Mouse (Mus musculus) megakaryocyte-erythroid progenitor cell, adult 5-6 weeks (primary cell): ENCODE data around the gene Lrrc4b. TPM values are rescaled to one million over a fixed set of nuclear protein-coding genes. Genes with fewer than 3 reads are reported as not detected.

Experiments used
- ATAC-seq: replicated peaks from 2 replicates; pipeline ENCODE4 v1.8.0; 2016; ENCODE audit warnings: mild to moderate bottlenecking, inconsistent platforms; ENCODE audit not compliant: severe bottlenecking, poor library complexity, low FRiP score, low TSS enrichment
- total RNA-seq, 2 experiments: library from RNA; stranded (forward) in 1 of 2; stranded (reverse) in 1 of 2; fragments of 200-1000, 215-1000 nt in 1 of 2; fragments of >200 nt in 1 of 2; fragmentation: Nextera tagmentation in 1 of 2; gene quantifications; 2 replicates each; pipeline ENCODE4 v1.2.3; 2014 to 2017

The Lrrc4b gene
- total RNA-seq, 2 experiments from 2014 or later: not detected

- ATAC-seq: peak; percentile 80
Observed at GRCm38 (mm10) chr7:44482836-44483435, 54.1 kb downstream of the Lrrc4b start.

GRCm38 (mm10) chr7:44484109-44484508 lies 55.3 kb downstream of the Lrrc4b start:
- no peak for ATAC-seq

DNA sequence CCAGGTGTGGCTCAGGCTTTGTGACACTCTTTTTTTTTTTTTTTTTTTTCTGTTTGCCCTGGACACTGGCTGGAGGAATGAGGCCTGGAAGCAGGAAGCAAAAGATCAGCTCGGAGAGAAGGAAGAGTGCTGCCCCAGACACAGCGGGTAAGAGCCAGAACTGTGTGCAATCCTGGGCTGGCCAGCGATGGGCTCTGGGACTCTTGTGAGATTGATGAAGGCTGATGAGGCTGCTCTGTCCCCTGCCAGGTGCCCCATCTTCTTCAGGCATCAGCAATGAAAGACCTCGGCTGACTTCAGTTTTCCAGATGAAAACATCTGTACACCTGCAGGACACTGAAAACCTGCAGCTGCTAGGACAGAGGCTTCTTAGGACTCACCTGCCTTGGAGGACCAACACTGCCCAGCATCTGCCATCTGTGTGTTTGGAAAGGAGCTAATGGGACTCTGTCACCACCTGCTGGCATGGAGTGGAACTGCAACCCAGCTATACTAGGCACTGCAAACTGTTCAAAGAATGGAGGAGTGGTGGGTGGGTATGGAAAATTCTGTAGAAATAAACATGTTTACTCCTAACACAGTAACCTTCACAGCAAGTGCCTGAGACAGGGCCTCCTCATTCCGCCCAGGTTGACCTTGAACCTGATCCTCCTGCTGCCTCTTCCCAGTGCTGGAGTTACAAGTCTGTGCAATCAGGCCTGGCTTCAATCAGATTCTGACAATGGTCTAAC lies 56.2 kb downstream of the Lrrc4b start:
- peak; percentile 64; the same call in 1 of the 2 replicates for ATAC-seq

DNA sequence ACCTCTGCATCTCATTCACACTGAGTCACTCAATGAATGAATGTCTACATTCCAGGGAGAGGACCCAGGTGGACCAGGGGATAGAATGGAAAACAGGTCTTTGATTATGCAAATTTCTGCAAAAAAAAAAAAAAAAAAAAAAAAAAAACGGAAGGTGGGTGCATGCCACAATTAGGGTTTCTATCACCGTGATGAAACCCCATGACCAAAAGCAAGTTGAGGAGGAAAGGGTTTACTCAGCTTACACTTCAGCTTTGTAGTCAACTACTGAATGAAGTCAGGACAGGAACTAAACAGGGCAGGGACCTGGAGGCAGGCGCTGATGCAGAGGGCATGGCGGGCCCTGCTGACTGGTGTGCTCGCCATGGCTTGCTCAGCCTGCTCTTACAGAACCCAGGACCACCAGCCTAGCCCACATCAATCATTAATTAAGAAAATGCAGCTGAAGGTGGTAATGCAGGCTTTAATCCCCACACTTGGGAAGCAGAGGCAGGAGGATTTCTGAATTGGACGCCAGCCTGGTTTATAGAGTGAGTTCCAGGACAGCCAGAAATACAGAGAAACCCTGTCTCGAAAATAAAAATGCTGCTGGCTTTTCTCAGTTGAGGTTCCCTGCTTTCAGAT lies 56.9 kb downstream of the Lrrc4b start:
- no peak for ATAC-seq

DNA sequence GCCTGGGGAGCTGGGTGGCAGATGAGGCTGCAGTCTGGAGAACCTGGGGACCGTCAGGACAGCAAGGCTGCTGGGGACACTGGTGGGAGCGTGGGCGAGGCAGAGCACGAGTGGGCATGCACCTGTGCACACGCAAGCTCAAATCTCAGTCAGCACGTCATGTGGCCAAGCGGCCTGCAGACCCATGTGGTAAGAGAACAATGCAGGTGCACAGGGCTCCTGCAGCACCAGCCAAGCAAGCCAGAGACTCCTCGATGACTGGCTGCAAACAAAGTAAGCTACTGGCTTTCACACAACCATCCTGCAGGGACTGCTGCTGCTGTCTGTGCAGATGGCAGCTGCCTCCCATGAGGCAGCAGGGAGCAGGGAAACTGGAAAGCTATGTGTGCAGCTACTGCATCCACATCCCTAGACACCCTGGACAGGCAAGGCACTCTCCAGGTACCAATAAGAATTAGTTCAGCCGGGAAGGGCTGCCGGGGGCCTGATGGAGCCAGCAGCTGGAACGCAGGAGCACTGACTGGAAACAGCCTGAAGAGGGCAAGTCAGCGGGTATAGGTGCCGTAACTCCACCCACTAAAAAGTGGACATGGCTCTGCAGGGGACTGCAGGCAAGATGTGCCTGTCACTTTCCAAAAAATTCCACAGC lies 58.2 kb downstream of the Lrrc4b start:
- ATAC-seq: no peak

- ATAC-seq: no peak
Observed at GRCm38 (mm10) chr7:44487936-44488335, 59.1 kb downstream of the Lrrc4b start.

DNA sequence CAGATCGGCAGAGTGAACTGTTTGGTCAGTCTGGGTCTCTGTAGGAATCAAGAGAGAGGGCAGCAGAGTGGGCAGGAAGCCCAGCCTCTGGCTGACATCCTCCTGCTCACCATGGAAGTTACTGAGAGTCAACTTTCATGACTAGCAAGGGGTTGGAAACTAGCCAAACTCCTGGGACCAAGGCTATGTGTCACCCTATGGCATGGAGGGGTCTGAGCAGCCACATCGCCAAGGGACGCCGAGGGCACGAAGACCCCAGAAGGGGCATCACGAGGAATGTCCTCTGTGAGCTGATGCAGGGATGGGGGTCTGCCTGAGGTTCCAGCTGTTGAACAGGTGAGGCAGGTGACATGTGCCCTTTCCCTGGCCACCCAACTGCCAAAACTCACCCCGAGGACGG lies 59.7 kb downstream of the Lrrc4b start:
- no peak for ATAC-seq

DNA sequence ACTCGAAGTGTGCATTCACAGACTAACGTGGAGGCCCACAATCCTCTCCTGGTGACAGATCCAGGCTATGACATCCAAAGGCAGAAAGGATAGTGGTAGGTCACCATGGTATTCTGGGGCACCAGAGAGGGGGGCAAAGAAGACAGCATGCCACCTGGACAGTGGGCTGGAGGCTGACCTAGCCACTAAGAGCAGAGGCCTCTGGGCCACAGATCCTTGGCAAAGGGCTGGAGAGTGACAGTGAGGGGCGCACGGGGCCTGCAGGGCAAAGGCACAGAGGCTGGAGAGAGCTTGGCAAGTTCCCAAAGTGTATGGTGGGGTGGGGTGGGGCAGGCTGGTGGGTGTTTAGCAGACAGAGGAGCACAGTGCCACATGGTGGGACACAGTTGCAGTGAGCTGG lies 61.5 kb downstream of the Lrrc4b start:
- ATAC-seq: no peak

DNA sequence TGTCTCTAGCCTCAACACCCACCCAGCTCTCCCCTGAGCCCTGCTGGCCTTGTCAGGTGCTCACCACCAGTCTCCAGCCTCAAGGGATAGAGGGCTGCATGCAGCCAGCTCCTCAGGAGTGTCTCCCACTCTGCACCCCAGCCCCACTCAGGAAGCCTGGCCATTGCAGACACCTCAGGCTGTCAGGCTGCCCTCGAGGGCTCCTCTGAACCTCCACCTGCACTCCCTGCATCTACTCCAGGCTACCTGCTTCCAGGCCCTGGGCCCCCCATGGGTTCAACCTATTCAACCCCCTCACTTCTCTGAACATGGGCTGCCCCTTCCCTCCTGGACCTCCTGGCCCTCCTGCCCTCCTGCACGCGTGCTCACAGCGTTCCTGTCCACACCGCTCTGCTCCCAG lies 62.6 kb downstream of the Lrrc4b start:
- ATAC-seq: no peak

GRCm38 (mm10) chr7:44492166-44492826 lies 63.5 kb downstream of the Lrrc4b start:
- no peak for ATAC-seq

DNA sequence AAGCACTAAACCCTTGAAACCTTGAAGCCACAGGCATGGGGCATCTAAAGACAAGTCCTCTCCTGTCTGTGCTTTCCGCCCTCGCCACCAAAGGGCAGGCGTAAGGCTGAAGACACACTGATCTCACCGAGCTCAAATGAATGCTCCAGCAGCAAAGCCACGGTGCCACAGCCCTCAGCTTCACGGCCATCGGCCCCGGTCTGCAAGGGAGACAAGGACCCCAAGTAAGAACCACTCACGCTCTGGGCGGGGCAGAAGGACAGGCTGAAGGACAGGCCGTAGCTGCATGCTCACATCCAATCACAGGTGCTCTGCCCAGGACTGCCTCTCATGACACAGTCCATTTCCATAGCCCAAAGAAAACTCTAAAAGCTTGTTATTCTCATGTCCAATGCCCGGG lies 65.9 kb downstream of the Lrrc4b start:
- ATAC-seq: no peak

DNA sequence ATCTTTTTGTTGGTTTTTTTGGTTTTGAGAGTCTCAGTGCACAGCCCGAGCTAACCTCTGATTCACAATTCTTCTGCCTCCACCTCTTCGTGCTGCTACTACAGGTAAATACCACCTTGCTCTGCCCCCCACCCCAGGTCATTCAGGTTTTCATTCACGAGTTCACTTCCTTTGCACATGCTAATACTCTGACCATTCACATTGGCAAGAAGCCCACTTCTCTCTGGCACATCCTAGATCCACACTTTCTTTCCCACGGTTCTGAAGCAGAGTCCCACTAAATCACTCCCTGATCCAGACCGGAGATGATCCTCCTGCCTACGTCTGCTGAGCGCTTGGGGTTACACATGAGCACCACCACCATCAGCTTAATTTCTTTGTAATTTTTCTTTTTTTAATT lies 66.3 kb downstream of the Lrrc4b start:
- no peak for ATAC-seq

DNA sequence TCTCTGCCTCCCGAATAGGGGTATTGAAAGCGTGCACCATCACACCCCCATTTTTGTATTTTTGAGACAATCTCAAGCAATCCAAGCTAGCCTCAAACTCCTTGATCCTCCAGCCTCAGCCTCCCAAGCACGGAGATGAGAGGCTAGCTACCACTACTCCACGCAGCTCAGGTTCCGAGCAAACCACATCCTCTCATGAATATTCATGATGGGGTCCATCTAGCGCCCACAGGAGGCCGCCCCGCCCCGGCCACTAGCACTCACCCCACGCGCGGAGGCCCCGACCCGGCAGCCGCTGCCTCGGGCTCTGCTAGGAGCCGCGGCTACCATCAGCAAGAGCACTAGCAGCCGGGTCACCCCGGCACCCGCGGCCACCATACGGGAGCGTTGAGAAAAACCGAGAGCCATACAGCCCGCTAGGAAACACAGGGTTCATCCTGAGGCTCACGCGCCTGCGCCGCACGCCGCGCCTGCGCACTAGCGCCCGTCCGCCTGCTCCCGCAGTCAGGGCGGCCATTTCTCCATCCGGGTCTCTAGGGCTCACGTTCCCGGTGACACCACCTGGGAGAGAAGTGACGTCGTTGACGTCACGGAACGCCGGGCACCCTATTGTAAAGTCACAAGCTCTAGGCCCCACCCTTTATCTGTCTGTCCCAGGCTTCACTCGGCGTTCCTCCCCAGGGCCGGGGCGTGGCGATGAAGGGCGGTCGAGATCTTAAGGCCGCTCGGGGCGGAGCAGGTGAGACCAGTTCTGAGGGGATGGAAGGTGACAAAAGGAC lies 67.4 kb downstream of the Lrrc4b start, which contains the start of the genes Emc10 and Fam71e1:
Gene Emc10, minus strand, starts transcription at position 538 of the 779 bp plus-strand sequence.
Gene Fam71e1, plus strand, starts transcription at position 590 of the 779 bp plus-strand sequence.
- peak; percentile 95 for ATAC-seq

- ATAC-seq: peak; percentile 43; the same call in 1 of the 2 replicates
Observed at GRCm38 (mm10) chr7:44496771-44497109, 67.9 kb downstream of the Lrrc4b start.

DNA sequence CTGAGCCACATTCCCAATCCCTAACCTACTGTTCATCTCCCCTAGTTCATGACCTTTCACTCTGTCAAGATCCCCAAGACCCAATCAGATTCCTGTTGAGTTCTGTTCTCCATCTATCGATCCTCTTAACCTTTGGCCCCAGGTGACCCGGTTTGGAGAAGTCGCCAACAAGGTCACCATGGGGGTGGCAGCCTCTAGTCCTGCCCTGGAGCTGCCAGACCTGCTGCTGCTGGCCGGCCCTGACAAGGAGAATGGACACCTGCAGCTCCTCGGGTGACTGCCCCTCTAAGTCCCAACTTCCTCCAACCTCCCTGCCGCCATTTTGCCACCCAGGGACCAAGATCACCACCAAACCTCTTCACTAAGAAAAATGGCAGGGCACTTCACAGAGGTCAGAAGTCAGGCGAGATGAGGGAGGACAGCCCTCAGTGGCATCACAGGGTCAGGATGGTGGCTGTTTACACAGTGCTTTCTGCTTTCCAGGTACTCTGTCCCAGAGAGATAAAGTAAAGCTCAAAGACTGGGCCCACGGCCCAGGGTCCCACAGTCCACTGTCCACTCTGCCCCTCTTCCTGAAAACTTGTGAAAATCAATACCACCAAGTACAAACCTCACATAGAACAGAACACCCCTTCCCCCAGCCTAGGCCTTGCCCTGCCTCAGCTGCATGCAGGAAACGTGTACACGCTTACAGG lies 68.7 kb downstream of the Lrrc4b start:
- no peak for ATAC-seq

DNA sequence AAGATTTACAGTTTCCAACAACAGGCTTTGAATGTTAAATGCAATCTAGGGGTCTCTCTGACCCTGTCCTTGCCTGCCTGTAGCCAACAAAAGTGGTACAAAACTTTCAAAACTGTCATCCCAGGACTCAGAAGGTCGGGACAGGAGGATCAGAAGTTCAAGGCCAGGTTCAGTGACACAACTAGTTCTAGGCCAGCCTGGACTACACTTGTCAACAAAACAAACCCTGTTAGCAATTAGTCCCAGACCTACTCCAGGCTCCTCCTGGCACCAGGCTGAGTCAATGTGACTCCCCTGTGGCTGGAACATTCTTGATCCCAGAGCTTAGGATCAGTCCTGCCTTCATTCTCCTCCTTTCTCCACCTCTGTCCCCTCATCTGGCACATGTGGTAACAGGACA lies 70.1 kb downstream of the Lrrc4b start:
- no peak for ATAC-seq

DNA sequence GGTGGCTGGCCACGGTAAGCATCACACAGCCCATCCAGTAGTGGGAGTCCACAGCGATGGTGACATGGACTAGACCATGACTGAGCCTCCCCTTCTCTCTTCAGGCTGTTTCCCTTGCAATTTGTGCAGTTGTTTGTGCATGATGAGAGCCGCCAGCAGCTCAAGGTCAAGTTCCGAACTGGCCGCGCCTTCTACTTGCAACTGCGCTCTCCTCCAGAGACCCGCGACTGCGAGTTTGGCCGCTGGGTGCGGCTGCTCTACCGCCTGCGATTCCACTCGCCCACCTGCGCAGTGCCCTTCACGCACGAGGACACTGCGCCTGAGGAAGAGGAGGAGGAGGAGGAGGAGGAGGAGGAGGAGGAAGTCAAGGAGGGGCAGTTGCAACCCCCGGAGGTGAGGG lies 71.2 kb downstream of the Lrrc4b start:
- no peak for ATAC-seq

GRCm38 (mm10) chr7:44501563-44502115 lies 72.8 kb downstream of the Lrrc4b start:
- ATAC-seq: peak; percentile 53
